Mouse (Mus musculus): ENCODE results near the gene Rfesd. TPM values are rescaled to one million over a fixed set of nuclear protein-coding genes. Genes with fewer than 3 reads are reported as not detected.

The Rfesd gene
- polyA plus RNA-seq, 2 experiments, result 11.0 to 21.3 TPM

DNA sequence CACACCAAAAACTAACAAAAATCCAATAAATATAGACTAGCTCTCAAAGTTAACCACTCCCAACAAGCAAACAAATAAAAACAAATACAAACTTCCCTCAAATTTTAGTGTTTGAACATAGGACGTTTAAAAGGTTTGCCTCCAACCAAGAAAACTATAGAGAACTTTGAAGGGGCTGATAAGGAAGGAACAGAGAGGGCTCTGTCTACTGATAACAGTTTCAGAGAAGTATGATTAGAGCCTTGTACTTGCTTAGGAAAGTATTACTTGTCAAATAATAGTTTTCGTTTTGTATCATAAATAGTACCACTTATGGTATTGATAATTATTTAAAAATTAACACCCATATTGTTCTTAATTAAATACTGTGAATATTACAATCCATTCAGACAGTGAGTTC, 4.0 kb downstream of the Rfesd start:
- Histone ChIP-seq H3K4me3 (replicated peaks; ENCODE audit: low read length) (no peak overlapping the region), H3K36me3 (ENCODE audit: control insufficient read depth, insufficient read depth, low read length) (no peaks in the 10 kb centered on the region; the same call in 1 of the 2 replicates), H3K9me3 (ENCODE audit: control insufficient read depth, low read length) (no peaks in the 10 kb centered on the region), H3K9ac (ENCODE audit: low read depth, low read length, severe bottlenecking) (no peak overlapping the region), H3K4me1 (ENCODE audit: control insufficient read depth, insufficient read depth, low read length) (peaks cover 4% of the 10 kb centered on the region), H3K4me2 (replicated peaks; ENCODE audit: low read depth, low read length, severe bottlenecking) (no peak overlapping the region), H3K27me3 (ENCODE audit: control insufficient read depth, insufficient read depth, low read length) (no peaks in the 10 kb centered on the region), H3K27ac (replicated peaks; ENCODE audit: low read depth, low read length) (no peak overlapping the region)
- WGBS, result 85% methylated on average over 2 of the region's 2 CpGs
- DNase-seq (ENCODE audit: low spot score) (no peak), ATAC-seq (ENCODE audit: low FRiP score, low read depth) (no peak)
- TF ChIP-seq POLR2A (IDR thresholded peaks at IDR 0.05; ENCODE audit: borderline replicate concordance, extremely low read depth, insufficient read depth, insufficient read length), result no peak

GRCm38 (mm10) chr13:76003272-76003671, 15.2 kb downstream of the Rfesd start:
- TF ChIP-seq POLR2A (IDR thresholded peaks at IDR 0.05; ENCODE audit: borderline replicate concordance, extremely low read depth, insufficient read depth, insufficient read length), result no peak
- Histone ChIP-seq H3K9ac (ENCODE audit: low read depth, low read length, severe bottlenecking) (no peak overlapping the region), H3K27me3 (ENCODE audit: control insufficient read depth, insufficient read depth, low read length) (no peaks in the 10 kb centered on the region), H3K36me3 (ENCODE audit: control insufficient read depth, insufficient read depth, low read length) (0 out of 2 replicates have a peak, but pooled peaks cover 4% of the 10 kb centered on the region), H3K4me1 (ENCODE audit: control insufficient read depth, insufficient read depth, low read length) (no peaks in the 10 kb centered on the region), H3K27ac (replicated peaks; ENCODE audit: low read depth, low read length) (no peak overlapping the region), H3K4me2 (replicated peaks; ENCODE audit: low read depth, low read length, severe bottlenecking) (no peak overlapping the region), H3K9me3 (ENCODE audit: control insufficient read depth, low read length) (no peaks in the 10 kb centered on the region), H3K4me3 (replicated peaks; ENCODE audit: low read length) (no peak overlapping the region)
- DNase-seq (ENCODE audit: low spot score) (no peak), ATAC-seq (ENCODE audit: low FRiP score, low read depth) (no peak)
- WGBS, result 86% methylated on average over 3 of the region's 3 CpGs

DNA sequence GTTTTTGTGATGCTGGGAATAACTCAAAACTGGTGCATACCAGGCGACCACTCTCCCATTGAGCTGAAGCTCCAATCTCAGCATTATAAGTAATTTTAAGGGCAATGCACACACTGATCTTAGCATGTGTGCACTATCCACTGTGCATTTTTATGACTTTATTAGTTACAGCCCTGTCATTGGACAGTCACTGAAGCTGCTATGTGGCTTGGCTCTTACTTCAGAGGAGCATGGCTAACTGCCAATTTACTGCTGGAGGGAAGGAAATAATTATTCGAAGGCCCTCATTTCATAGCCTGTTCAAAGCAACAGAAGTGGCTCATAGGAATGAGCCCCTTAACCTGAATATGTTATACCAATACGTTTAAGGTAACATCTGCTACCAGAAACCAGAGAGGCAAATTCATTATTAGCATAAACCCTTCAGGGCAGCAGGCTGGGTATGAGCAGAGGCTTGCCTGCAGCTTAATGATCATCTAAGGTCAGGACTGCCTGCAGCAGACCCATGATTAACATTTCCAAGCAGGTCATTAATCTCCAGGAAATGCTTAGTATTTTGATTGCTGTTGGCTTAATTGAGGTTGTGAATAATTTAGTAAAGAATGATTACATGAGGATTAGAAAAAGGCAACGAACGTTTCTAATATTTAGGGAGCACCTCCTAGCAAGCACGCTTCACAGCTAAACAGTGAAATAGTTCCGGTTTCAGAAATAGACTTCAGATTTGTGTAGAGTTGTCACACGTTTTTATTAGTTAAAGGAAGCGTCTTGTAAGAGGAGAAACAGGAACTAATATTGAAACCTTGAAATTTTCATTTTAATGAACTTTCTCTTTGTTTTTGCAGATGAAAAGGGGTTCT, 26.1 kb downstream of the Rfesd start:
- Histone ChIP-seq H3K4me3 (replicated peaks; ENCODE audit: low read length) (no peak overlapping the region), H3K4me2 (replicated peaks; ENCODE audit: low read depth, low read length, severe bottlenecking) (no peak overlapping the region; the same call in 1 of the 2 replicates), H3K4me1 (ENCODE audit: control insufficient read depth, insufficient read depth, low read length) (peaks cover 5% of the 10 kb centered on the region; the same call in 1 of the 2 replicates), H3K9me3 (ENCODE audit: control insufficient read depth, low read length) (0 out of 2 replicates have a peak, but pooled peaks cover 4% of the 10 kb centered on the region), H3K27ac (replicated peaks; ENCODE audit: low read depth, low read length) (peak overlapping the region; percentile 15; the same call in 1 of the 2 replicates), H3K27me3 (ENCODE audit: control insufficient read depth, insufficient read depth, low read length) (no peaks in the 10 kb centered on the region), H3K9ac (ENCODE audit: low read depth, low read length, severe bottlenecking) (no peak overlapping the region), H3K36me3 (ENCODE audit: control insufficient read depth, insufficient read depth, low read length) (no peaks in the 10 kb centered on the region)
- ATAC-seq (ENCODE audit: low FRiP score, low read depth) (peak; percentile 80), DNase-seq (ENCODE audit: low spot score) (peak; percentile 79)
- WGBS, result 11% methylated on average over 9 of the region's 9 CpGs
- no peak for TF ChIP-seq POLR2A (IDR thresholded peaks at IDR 0.05; ENCODE audit: borderline replicate concordance, extremely low read depth, insufficient read depth, insufficient read length)

DNA sequence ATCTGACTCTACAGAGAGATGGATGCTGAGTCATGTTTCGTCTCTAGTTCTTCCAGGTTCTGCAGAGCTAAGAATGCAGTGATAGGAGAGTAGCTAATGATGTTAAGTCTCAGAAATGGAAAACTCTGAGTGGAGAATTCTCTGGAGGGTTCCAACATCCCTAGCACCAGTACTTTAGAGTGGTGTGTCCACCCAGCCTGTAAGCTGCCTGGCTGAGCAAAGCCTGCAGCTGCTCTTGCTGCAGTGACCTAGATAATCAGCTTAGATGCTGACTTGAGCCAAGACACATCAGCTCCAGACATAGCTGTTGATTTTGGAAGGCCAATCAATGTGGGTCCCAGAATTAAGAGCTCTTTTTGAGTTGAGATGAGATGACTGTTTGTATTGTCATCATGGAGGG, 30.4 kb downstream of the Rfesd start:
- Histone ChIP-seq H3K9me3 (ENCODE audit: control insufficient read depth, low read length) (no peaks in the 10 kb centered on the region), H3K9ac (ENCODE audit: low read depth, low read length, severe bottlenecking) (no peak overlapping the region), H3K36me3 (ENCODE audit: control insufficient read depth, insufficient read depth, low read length) (no peaks in the 10 kb centered on the region), H3K27ac (replicated peaks; ENCODE audit: low read depth, low read length) (no peak overlapping the region), H3K4me1 (ENCODE audit: control insufficient read depth, insufficient read depth, low read length) (peaks cover 5% of the 10 kb centered on the region; the same call in 1 of the 2 replicates), H3K27me3 (ENCODE audit: control insufficient read depth, insufficient read depth, low read length) (no peaks in the 10 kb centered on the region), H3K4me2 (replicated peaks; ENCODE audit: low read depth, low read length, severe bottlenecking) (no peak overlapping the region), H3K4me3 (replicated peaks; ENCODE audit: low read length) (no peak overlapping the region)
- no peak for TF ChIP-seq POLR2A (IDR thresholded peaks at IDR 0.05; ENCODE audit: borderline replicate concordance, extremely low read depth, insufficient read depth, insufficient read length)
- no peak for ATAC-seq (ENCODE audit: low FRiP score, low read depth)
- no peak for DNase-seq (ENCODE audit: low spot score)
- WGBS, result 88% methylated on average over 1 of the region's 1 CpGs

DNA sequence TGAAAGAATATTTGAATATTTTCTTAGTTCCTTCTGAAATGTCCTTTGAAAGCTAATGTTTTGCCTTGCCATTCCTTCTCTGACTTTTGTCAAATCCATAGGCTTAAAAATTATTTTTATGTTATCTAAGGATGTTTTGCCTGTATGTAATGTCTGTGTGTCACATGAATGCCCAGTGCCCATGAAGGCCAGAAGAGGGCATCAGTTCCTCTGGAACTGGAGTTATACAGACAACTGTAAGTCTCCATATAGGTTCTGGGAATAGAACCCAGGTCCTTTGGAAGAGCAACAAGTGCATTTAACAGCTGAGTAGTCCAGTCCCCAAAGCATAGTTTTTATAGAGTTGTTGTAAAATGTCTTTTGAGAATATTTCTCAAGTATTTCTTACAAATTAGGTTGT, 36.6 kb downstream of the Rfesd start:
- Histone ChIP-seq H3K27me3 (ENCODE audit: control insufficient read depth, insufficient read depth, low read length) (no peaks in the 10 kb centered on the region), H3K4me3 (replicated peaks; ENCODE audit: low read length) (no peak overlapping the region), H3K9me3 (ENCODE audit: control insufficient read depth, low read length) (no peaks in the 10 kb centered on the region), H3K4me1 (ENCODE audit: control insufficient read depth, insufficient read depth, low read length) (no peaks in the 10 kb centered on the region), H3K27ac (replicated peaks; ENCODE audit: low read depth, low read length) (no peak overlapping the region), H3K9ac (ENCODE audit: low read depth, low read length, severe bottlenecking) (no peak overlapping the region), H3K4me2 (replicated peaks; ENCODE audit: low read depth, low read length, severe bottlenecking) (no peak overlapping the region), H3K36me3 (ENCODE audit: control insufficient read depth, insufficient read depth, low read length) (no peaks in the 10 kb centered on the region)
- ATAC-seq (ENCODE audit: low FRiP score, low read depth) (no peak), DNase-seq (ENCODE audit: low spot score) (no peak)
- no peak for TF ChIP-seq POLR2A (IDR thresholded peaks at IDR 0.05; ENCODE audit: borderline replicate concordance, extremely low read depth, insufficient read depth, insufficient read length)

All from limb, embryonic 14.5 days (tissue).